Mouse (Mus musculus) layer of hippocampus, adult 18-20 months (tissue): ENCODE results near the gene Slc6a9. TPM values are rescaled to one million over a fixed set of nuclear protein-coding genes. Genes with fewer than 3 reads are reported as not detected.

Experiments used
- DNase-seq, 2 experiments: peaks; one replicate each; pipeline ENCODE4 v3.0.0; 2022; ENCODE audit warnings: low spot score in 2 of 2
- long read RNA-seq: library from polyadenylated mRNA; stranded (forward); transcript quantifications from one replicate; pipeline ENCODE4 v2.0.0, GENCODE M21; 2021
- total RNA-seq, 2 experiments: library from RNA; stranded (reverse); gene quantifications; 2 replicates each; pipeline ENCODE4 v1.2.3; 2021

Gene Slc6a9
- 10 to 100 TPM; 35.3 to 37.4 TPM for total RNA-seq
- long read RNA-seq, transcript Slc6a9-201 (14 exons, 3,479 nt), result major isoform, 8 of 52 reads
- long read RNA-seq, partial matches to known transcripts, result 5 of 52 reads
- long read RNA-seq, other reads (novel, unspliced or antisense), result 39 of 52 reads

GRCm38 (mm10) chr4:117834457-117834844, at the start of gene Slc6a9:
TSS of gene Slc6a9 (plus strand) at chr4:117834506.
- DNase-seq, result no peak

GRCm38 (mm10) chr4:117786963-117787362, 47.3 kb upstream of the Slc6a9 start:
- DNase-seq, result no peak

- DNase-seq, result no peak
Observed at GRCm38 (mm10) chr4:117788308-117788707, 46.0 kb upstream of the Slc6a9 start.

- no peak for DNase-seq
Observed at GRCm38 (mm10) chr4:117799904-117800303, 34.4 kb upstream of the Slc6a9 start.

- DNase-seq, result no peak
Observed at GRCm38 (mm10) chr4:117806992-117807391, 27.3 kb upstream of the Slc6a9 start.

- peak in 1 of 2 experiments; percentile 19 for DNase-seq
Observed at GRCm38 (mm10) chr4:117810933-117811332, 23.4 kb upstream of the Slc6a9 start.

GRCm38 (mm10) chr4:117813591-117814192, 20.6 kb upstream of the Slc6a9 start:
- DNase-seq, result no peak

- DNase-seq, result no peak
Observed at GRCm38 (mm10) chr4:117814333-117814732, 20.0 kb upstream of the Slc6a9 start.

GRCm38 (mm10) chr4:117816776-117817175, 17.5 kb upstream of the Slc6a9 start:
- no peak for DNase-seq

GRCm38 (mm10) chr4:117818032-117818431, 16.3 kb upstream of the Slc6a9 start:
- DNase-seq, result no peak

- DNase-seq, result no peak
Observed at GRCm38 (mm10) chr4:117828572-117829145, 5.6 kb upstream of the Slc6a9 start.

GRCm38 (mm10) chr4:117829260-117830123, 4.8 kb upstream of the Slc6a9 start:
- DNase-seq, result peak in 1 of 2 experiments; percentile 69

- DNase-seq, result no peak
Observed at GRCm38 (mm10) chr4:117830124-117830551, 4.2 kb upstream of the Slc6a9 start.

- DNase-seq, result no peak
Observed at GRCm38 (mm10) chr4:117830801-117831200, 3.5 kb upstream of the Slc6a9 start.

- DNase-seq, result no peak
Observed at GRCm38 (mm10) chr4:117831499-117831898, 2.8 kb upstream of the Slc6a9 start.

GRCm38 (mm10) chr4:117831920-117832691, 2.2 kb upstream of the Slc6a9 start:
- no peak for DNase-seq

GRCm38 (mm10) chr4:117834845-117835530, 682 bp downstream of the Slc6a9 start:
- peak; percentile 44 to 45 for DNase-seq

GRCm38 (mm10) chr4:117835531-117836111, 1.3 kb downstream of the Slc6a9 start:
- peak; percentile 52 to 76 for DNase-seq

GRCm38 (mm10) chr4:117836204-117836767, 2.0 kb downstream of the Slc6a9 start:
- DNase-seq, result peak; percentile 80 to 90

GRCm38 (mm10) chr4:117837271-117837670, 3.0 kb downstream of the Slc6a9 start:
- DNase-seq, result no peak
